Mouse (Mus musculus) testis, adult 2 months (tissue): Measurements from ENCODE around the gene Slc24a4.

ENCODE experiments used
- CTCF ChIP-seq: fragments of 200-500 bp; IDR thresholded peaks from 2 replicates; pipeline ENCODE4 v1.5.1; 2012; ENCODE audit warnings: low read depth, mild to moderate bottlenecking, inconsistent platforms, low read length, moderate library complexity; ENCODE audit not compliant: control insufficient read depth, insufficient read depth, insufficient replicate concordance
- POLR2A ChIP-seq: fragments of 200-500 bp; IDR thresholded peaks from 2 replicates; pipeline ENCODE4 v1.6.1; 2012; ENCODE audit warnings: low read depth, mild to moderate bottlenecking, inconsistent platforms, low read length, moderate library complexity; ENCODE audit not compliant: control insufficient read depth

DNA sequence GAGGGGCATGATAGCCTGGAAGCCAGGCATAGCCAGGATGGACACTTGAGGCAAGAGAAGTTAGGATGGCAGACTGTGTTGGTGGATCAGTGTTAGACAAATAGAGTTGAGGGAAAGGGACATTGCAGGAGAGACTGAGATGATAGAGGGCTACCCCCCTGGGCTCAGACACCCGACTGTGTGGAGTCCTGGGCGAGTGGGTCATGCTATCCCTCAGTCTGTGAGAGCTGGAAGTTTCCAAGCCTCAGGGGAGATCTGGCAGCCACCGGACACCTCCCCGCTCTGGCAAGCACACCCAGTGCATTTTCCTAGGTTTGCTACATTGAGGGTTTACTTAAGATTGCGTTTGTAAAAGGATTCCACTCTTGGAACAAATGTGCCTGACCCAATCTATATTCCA, 157.2 kb downstream of the Slc24a4 start:
- TF ChIP-seq CTCF: no peak
- no peak for TF ChIP-seq POLR2A
